Mouse (Mus musculus): ENCODE results near the gene Rap1a.

DNA sequence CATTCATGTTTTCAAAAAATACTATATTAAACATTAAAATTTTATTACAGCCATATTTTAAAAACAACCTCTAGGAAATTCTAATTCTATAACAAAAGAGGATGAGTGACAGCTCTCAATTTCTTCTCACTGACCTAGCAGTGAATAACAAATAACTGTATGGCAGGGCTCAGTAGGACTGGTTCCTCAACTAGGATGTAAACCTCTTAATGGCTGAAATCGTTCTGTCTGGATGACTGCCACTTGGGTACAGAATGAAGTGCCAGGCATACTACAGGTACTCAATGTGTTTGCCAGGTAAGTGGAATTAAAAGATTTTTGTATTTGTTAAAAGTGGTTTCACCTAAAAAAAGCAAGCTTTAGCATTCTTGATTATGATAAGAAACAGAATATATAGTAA, 65.0 kb downstream of the Rap1a start:
- TF ChIP-seq CTCF (IDR thresholded peaks at IDR 0.05; ENCODE audit: borderline replicate concordance, control insufficient read depth, extremely low read depth, insufficient read depth, low read length, poor library complexity): no peak
- no peak for TF ChIP-seq POLR2A (IDR thresholded peaks at IDR 0.05; ENCODE audit: control insufficient read depth, extremely low read depth, insufficient read depth, low read length, poor library complexity)

Data from thymus, adult 2 months (tissue).